Mouse (Mus musculus): Measurements from ENCODE around the gene Uchl5. TPM values are rescaled to one million over a fixed set of nuclear protein-coding genes. Genes with fewer than 3 reads are reported as not detected.

Uchl5 gene
- 35.4 TPM for total RNA-seq (2023)

DNA sequence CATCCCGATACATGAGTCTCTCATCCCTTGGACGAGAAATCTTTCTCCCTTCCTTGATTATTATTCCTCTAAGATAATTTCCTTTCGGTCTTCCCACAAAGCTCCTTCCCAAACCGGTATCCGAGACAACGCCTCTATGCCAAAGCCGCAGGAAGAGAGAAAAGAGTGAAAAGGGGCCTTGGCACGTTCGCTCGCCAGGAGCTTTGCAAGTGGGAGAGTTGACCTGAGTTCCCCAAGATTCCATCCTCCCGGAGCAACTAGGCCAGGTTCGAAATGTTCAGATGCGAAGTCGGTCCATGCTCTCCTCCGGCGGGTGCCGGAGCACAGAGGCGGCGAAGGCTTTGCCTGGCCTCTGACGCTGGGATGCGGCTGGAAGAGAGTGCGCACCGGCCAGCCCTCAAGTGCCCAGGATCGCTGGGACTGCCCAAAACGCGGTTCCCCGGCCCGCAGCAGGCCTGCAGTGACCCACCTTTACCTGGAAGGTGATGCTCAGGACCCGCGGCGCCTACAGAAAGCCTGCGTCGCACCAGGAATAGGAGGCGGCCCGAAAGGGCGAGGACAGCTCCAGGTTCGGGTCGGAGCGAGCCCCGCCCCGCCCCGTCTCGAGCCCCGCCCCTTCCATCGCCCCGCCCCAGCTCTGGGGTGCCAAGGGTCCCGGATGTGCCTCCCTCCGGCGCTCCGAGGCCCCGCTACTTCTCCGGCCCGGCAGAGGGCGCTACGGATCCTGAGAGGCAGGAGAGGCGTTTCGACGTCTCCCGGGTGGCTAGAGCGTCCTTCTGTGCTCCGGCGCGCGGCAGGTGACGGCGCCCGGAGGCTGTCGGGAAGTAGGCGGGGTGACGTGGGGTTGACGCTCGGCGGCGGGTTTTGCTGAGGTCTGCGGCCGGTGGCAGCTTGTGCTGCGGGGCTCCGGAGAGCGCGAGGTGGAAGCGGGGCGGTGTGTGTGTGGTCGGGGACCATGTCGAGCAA is at the start of gene Uchl5, which contains the start of gene Trove2:
Uchl5 (plus strand) TSS at position 827 of the 966 bp plus-strand sequence.
Trove2 (minus strand) TSS at position 623 of the 966 bp plus-strand sequence.

Other genes starting within 250 kb of the Uchl5 start
- not detected for gene B3galt2, start 136.6 kb upstream of the Uchl5 start, total RNA-seq (2023)
- 96.8 TPM for gene Cdc73, start 74.4 kb upstream of the Uchl5 start, total RNA-seq (2023)
- gene Glrx2, start 60.9 kb upstream of the Uchl5 start, total RNA-seq (2023): 39.6 TPM
- gene Trove2, start 204 bp upstream of the Uchl5 start, total RNA-seq (2023): 3.3 TPM
- 236 TPM for gene Rgs2, start 226.9 kb downstream of the Uchl5 start, total RNA-seq (2023)